Mouse (Mus musculus): Measurements from ENCODE around the gene Epor. TPM values are rescaled to one million over a fixed set of nuclear protein-coding genes. Genes with fewer than 3 reads are reported as not detected.

The Epor gene
- total and polyA plus RNA-seq, 3 experiments, result 192 to 440 TPM; not detected in 1

DNA sequence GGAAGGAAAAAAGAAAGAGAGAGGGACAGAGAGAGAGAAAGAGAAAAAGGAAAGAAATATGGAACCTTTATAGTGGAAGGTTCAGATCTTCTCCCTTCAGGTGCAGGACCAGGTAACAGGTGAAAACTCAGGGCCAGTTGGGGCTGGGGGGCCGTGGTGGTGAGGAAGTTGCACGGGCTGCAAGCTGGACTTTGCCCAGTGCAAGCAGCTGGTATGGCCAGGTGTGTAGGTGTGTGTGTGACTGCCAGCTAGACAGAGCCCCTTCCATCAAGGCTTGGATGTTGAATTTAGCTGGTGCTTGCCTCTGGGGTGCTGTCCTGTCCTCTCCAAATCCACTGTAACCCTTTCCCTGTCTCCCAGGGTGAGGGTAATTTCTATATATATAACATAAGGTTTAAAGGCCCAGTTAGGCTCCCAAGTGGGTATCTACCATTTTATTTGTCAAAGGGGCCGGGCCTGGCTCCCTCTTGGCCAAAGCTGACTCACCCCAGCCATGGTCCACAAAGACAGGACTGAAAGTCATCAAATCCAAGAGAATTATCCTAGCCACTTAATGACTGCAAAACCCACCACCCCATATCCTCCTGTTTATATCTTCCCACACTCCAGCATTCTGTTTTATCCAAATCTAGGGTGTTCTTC, 46.3 kb downstream of the Epor start:
- Histone ChIP-seq H3K4me3 (ENCODE audit: control insufficient read depth in 1 of 2, insufficient read depth in 1 of 2, low read depth in 2 of 2, low read length in 2 of 2) (peak overlapping the region; percentile 65 to 94), H3K79me2 (ENCODE audit: control insufficient read depth, insufficient read depth, low read length, poor library complexity) (peaks cover 3% of the 10 kb centered on the region; the same call in 1 of the 2 replicates), H3K36me3 (ENCODE audit: control insufficient read depth in 1 of 2, insufficient read depth in 2 of 2, low read length in 2 of 2) (peaks cover 0 to 9% of the 10 kb centered on the region in 2 experiments; a peak in 2 of 4 replicates), H3K9ac (ENCODE audit: control insufficient read depth, low read depth, low read length, poor library complexity, severe bottlenecking) (peak overlapping the region; percentile 61), H3K27me3 (ENCODE audit: control insufficient read depth in 1 of 2, insufficient read depth in 2 of 2, low read length in 2 of 2) (no peaks in the 10 kb centered on the region), H3K27ac (ENCODE audit: control insufficient read depth, low read depth, low read length) (no peak overlapping the region), H3K4me1 (ENCODE audit: control insufficient read depth in 1 of 2, insufficient read depth in 2 of 2, low read length in 2 of 2) (peaks cover 7 to 9% of the 10 kb centered on the region in 2 experiments; a peak in 3 of 4 replicates), H3K9me3 (replicated peaks; ENCODE audit: insufficient read depth, low read length) (no peaks in the 10 kb centered on the region)
- no peak for TF ChIP-seq TCF12 (IDR thresholded peaks at IDR 0.05; ENCODE audit: low read depth, low read length)
- no peak for DNase-seq (ENCODE audit: low read depth, low spot score)

DNA sequence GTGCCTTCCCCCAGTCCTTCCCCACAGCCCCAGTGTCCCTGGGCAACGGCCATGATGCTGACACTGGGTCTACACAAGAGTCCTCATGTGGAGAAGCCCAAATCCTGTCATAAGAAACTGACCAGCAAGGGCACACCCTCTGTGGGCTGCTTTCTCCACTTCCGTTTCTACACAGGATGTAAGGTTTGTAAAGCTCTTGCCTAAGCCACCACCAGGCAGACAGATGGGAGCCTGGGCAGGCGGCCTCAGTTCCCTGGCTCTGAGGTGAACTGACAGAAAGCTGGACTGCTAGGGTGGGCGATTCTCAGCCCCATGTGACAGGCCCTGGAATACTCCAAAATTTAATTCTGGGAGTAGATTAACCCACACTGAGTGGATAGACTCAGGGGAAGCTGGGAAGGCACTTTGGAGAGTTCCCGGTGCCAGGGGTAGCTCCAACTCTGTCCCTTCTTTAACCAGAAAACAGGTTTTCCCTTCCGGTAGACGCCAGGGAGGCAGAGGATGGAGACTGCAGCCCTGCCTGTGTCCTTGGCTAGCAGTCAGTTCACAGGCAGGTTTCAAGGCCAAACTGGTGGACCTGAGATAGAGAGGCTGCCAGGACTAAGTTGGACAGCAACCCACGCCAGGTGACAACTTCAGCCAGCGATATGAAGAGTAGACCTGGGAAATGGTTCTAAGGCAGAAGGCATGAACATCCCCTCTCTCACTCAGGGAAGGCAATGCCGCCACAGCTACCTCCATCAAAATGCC, 53.7 kb downstream of the Epor start:
- Histone ChIP-seq H3K9me3 (replicated peaks; ENCODE audit: insufficient read depth, low read length) (no peaks in the 10 kb centered on the region), H3K27me3 (ENCODE audit: control insufficient read depth in 1 of 2, insufficient read depth in 2 of 2, low read length in 2 of 2) (0 out of 4 replicates have a peak, but pooled peaks cover 0 to 1% of the 10 kb centered on the region in 2 experiments), H3K27ac (ENCODE audit: control insufficient read depth, low read depth, low read length) (no peak overlapping the region), H3K4me1 (ENCODE audit: control insufficient read depth in 1 of 2, insufficient read depth in 2 of 2, low read length in 2 of 2) (no peaks in the 10 kb centered on the region), H3K9ac (ENCODE audit: control insufficient read depth, low read depth, low read length, poor library complexity, severe bottlenecking) (no peak overlapping the region), H3K79me2 (ENCODE audit: control insufficient read depth, insufficient read depth, low read length, poor library complexity) (no peaks in the 10 kb centered on the region), H3K36me3 (ENCODE audit: control insufficient read depth in 1 of 2, insufficient read depth in 2 of 2, low read length in 2 of 2) (no peaks in the 10 kb centered on the region), H3K4me3 (ENCODE audit: control insufficient read depth in 1 of 2, insufficient read depth in 1 of 2, low read depth in 2 of 2, low read length in 2 of 2) (no peak overlapping the region)
- no peak for TF ChIP-seq JUND (IDR thresholded peaks at IDR 0.05; ENCODE audit: low read depth, low read length)
- no peak for TF ChIP-seq MYB (IDR thresholded peaks at IDR 0.05; ENCODE audit: low read depth, low read length)
- TF ChIP-seq TAL1 (IDR thresholded peaks at IDR 0.05; ENCODE audit: low read length), result no peak
- no peak for TF ChIP-seq UBTF (IDR thresholded peaks at IDR 0.05; ENCODE audit: borderline replicate concordance, insufficient read depth, low read depth, low read length)
- TF ChIP-seq POLR2AphosphoS5 (IDR thresholded peaks at IDR 0.05; ENCODE audit: borderline replicate concordance, low read depth, low read length), result no peak
- 0 out of 4 replicates have a peak, but pooled peaks of 1 of the 2 experiments have one; percentile 14 for TF ChIP-seq POLR2A (IDR thresholded peaks at IDR 0.05; ENCODE audit: control insufficient read depth in 1 of 2, insufficient read depth in 1 of 2, low read depth in 1 of 2, low read length in 2 of 2, poor library complexity in 1 of 2)
- DNase-seq (ENCODE audit: low read depth, low spot score), result no peak

Other genes starting within 250 kb of the Epor start
- 58.1 and 69.1 TPM in 2 replicates for gene Ldlr, start 240.0 kb downstream of the Epor start, total RNA-seq (2012; rRNA removed)
- gene Ldlr, start 240.0 kb downstream of the Epor start, polyA plus RNA-seq (2012; ENCODE audit: insufficient read depth in 1 of 2, insufficient read length in 2 of 2, low read depth in 1 of 2, low replicate concordance in 2 of 2, missing spikeins in 1 of 2), result 10 to 100 TPM in 1 of 2 experiments, not detected in 1; 90.6 TPM
- 304 and 305 TPM in 2 replicates for gene Spc24, start 203.2 kb downstream of the Epor start, total RNA-seq (2012; rRNA removed)
- 100 to 1,000 TPM in 1 of 2 experiments, not detected in 1; 377 TPM for gene Spc24, start 203.2 kb downstream of the Epor start, polyA plus RNA-seq (2012; ENCODE audit: insufficient read depth in 1 of 2, insufficient read length in 2 of 2, low read depth in 1 of 2, low replicate concordance in 2 of 2, missing spikeins in 1 of 2)
- 5.9 and 7.6 TPM in 2 replicates for gene Kank2, start 164.8 kb downstream of the Epor start, total RNA-seq (2012; rRNA removed)
- 10 to 100 TPM in 1 of 2 experiments, not detected in 1; 16.3 TPM for gene Kank2, start 164.8 kb downstream of the Epor start, polyA plus RNA-seq (2012; ENCODE audit: insufficient read depth in 1 of 2, insufficient read length in 2 of 2, low read depth in 1 of 2, low replicate concordance in 2 of 2, missing spikeins in 1 of 2)
- not detected in 2 replicates for gene Angptl8, start 128.0 kb downstream of the Epor start, total RNA-seq (2012; rRNA removed)
- under 1 TPM in 1 of 2 experiments, not detected in 1; 0.25 TPM for gene Angptl8, start 128.0 kb downstream of the Epor start, polyA plus RNA-seq (2012; ENCODE audit: insufficient read depth in 1 of 2, insufficient read length in 2 of 2, low read depth in 1 of 2, low replicate concordance in 2 of 2, missing spikeins in 1 of 2)
- 3.3 and 5.0 TPM in 2 replicates for gene Dock6, start 110.9 kb downstream of the Epor start, total RNA-seq (2012; rRNA removed)
- gene Dock6, start 110.9 kb downstream of the Epor start, polyA plus RNA-seq (2012; ENCODE audit: insufficient read depth in 1 of 2, insufficient read length in 2 of 2, low read depth in 1 of 2, low replicate concordance in 2 of 2, missing spikeins in 1 of 2), result 10 to 100 TPM in 1 of 2 experiments, not detected in 1; 21.3 TPM
- gene Rab3d, start 45.3 kb downstream of the Epor start, total RNA-seq (2012; rRNA removed), result 19.0 and 22.9 TPM in 2 replicates
- 10 to 100 TPM in 1 of 2 experiments, not detected in 1; 44.2 TPM for gene Rab3d, start 45.3 kb downstream of the Epor start, polyA plus RNA-seq (2012; ENCODE audit: insufficient read depth in 1 of 2, insufficient read length in 2 of 2, low read depth in 1 of 2, low replicate concordance in 2 of 2, missing spikeins in 1 of 2)
- 1.0 and 1.4 TPM in 2 replicates for gene Ccdc159, start 36.0 kb downstream of the Epor start, total RNA-seq (2012; rRNA removed)
- 1 to 10 TPM in 1 of 2 experiments, not detected in 1; 6.4 TPM for gene Ccdc159, start 36.0 kb downstream of the Epor start, polyA plus RNA-seq (2012; ENCODE audit: insufficient read depth in 1 of 2, insufficient read length in 2 of 2, low read depth in 1 of 2, low replicate concordance in 2 of 2, missing spikeins in 1 of 2)
- gene Tmem205, start 36.0 kb downstream of the Epor start, total RNA-seq (2012; rRNA removed), result 118 and 128 TPM in 2 replicates
- gene Tmem205, start 36.0 kb downstream of the Epor start, polyA plus RNA-seq (2012; ENCODE audit: insufficient read depth in 1 of 2, insufficient read length in 2 of 2, low read depth in 1 of 2, low replicate concordance in 2 of 2, missing spikeins in 1 of 2), result 100 to 1,000 TPM in 1 of 2 experiments, not detected in 1; 114 TPM
- 1.3 and 1.4 TPM in 2 replicates for gene Plppr2, start 26.5 kb downstream of the Epor start, total RNA-seq (2012; rRNA removed)
- 10 to 100 TPM in 1 of 2 experiments, not detected in 1; 13.9 TPM for gene Plppr2, start 26.5 kb downstream of the Epor start, polyA plus RNA-seq (2012; ENCODE audit: insufficient read depth in 1 of 2, insufficient read length in 2 of 2, low read depth in 1 of 2, low replicate concordance in 2 of 2, missing spikeins in 1 of 2)
- gene Swsap1, start 7.8 kb downstream of the Epor start, total RNA-seq (2012; rRNA removed), result 12.7 and 17.2 TPM in 2 replicates
- 10 to 100 TPM in 1 of 2 experiments, not detected in 1; 19.3 TPM for gene Swsap1, start 7.8 kb downstream of the Epor start, polyA plus RNA-seq (2012; ENCODE audit: insufficient read depth in 1 of 2, insufficient read length in 2 of 2, low read depth in 1 of 2, low replicate concordance in 2 of 2, missing spikeins in 1 of 2)
- gene Rgl3, start 25.9 kb upstream of the Epor start, total RNA-seq (2012; rRNA removed), result not detected in 2 replicates
- gene Rgl3, start 25.9 kb upstream of the Epor start, polyA plus RNA-seq (2012; ENCODE audit: insufficient read depth in 1 of 2, insufficient read length in 2 of 2, low read depth in 1 of 2, low replicate concordance in 2 of 2, missing spikeins in 1 of 2), result not detected
- gene Ccdc151, start 39.1 kb upstream of the Epor start, total RNA-seq (2012; rRNA removed), result 0.19 TPM in 1 of 2 replicates, not detected in the other
- gene Ccdc151, start 39.1 kb upstream of the Epor start, polyA plus RNA-seq (2012; ENCODE audit: insufficient read depth in 1 of 2, insufficient read length in 2 of 2, low read depth in 1 of 2, low replicate concordance in 2 of 2, missing spikeins in 1 of 2), result under 1 TPM in 1 of 2 experiments, not detected in 1; 0.99 TPM
- 330 and 356 TPM in 2 replicates for gene Prkcsh, start 39.3 kb upstream of the Epor start, total RNA-seq (2012; rRNA removed)
- gene Prkcsh, start 39.3 kb upstream of the Epor start, polyA plus RNA-seq (2012; ENCODE audit: insufficient read depth in 1 of 2, insufficient read length in 2 of 2, low read depth in 1 of 2, low replicate concordance in 2 of 2, missing spikeins in 1 of 2), result 100 to 1,000 TPM; 183 to 577 TPM
- 0.15 and 0.20 TPM in 2 replicates for gene Elavl3, start 88.5 kb upstream of the Epor start, total RNA-seq (2012; rRNA removed)
- 1 to 10 TPM in 1 of 2 experiments, not detected in 1; 1.1 TPM for gene Elavl3, start 88.5 kb upstream of the Epor start, polyA plus RNA-seq (2012; ENCODE audit: insufficient read depth in 1 of 2, insufficient read length in 2 of 2, low read depth in 1 of 2, low replicate concordance in 2 of 2, missing spikeins in 1 of 2)
- gene Gm49318, start 107.8 kb upstream of the Epor start, total RNA-seq (2012; rRNA removed), result not detected in 2 replicates
- gene Gm49318, start 107.8 kb upstream of the Epor start, polyA plus RNA-seq (2012; ENCODE audit: insufficient read depth in 1 of 2, insufficient read length in 2 of 2, low read depth in 1 of 2, low replicate concordance in 2 of 2, missing spikeins in 1 of 2), result not detected
- 16.7 and 19.2 TPM in 2 replicates for gene Zfp653, start 107.9 kb upstream of the Epor start, total RNA-seq (2012; rRNA removed)
- 10 to 100 TPM in 1 of 2 experiments, not detected in 1; 40.4 TPM for gene Zfp653, start 107.9 kb upstream of the Epor start, polyA plus RNA-seq (2012; ENCODE audit: insufficient read depth in 1 of 2, insufficient read length in 2 of 2, low read depth in 1 of 2, low replicate concordance in 2 of 2, missing spikeins in 1 of 2)
- 167 and 183 TPM in 2 replicates for gene Ecsit, start 121.9 kb upstream of the Epor start, total RNA-seq (2012; rRNA removed)
- 100 to 1,000 TPM in 1 of 2 experiments, 10 to 100 TPM in 1; 87.6 to 211 TPM for gene Ecsit, start 121.9 kb upstream of the Epor start, polyA plus RNA-seq (2012; ENCODE audit: insufficient read depth in 1 of 2, insufficient read length in 2 of 2, low read depth in 1 of 2, low replicate concordance in 2 of 2, missing spikeins in 1 of 2)
- gene Cnn1, start 135.7 kb upstream of the Epor start, total RNA-seq (2012; rRNA removed), result 0.10 and 0.19 TPM in 2 replicates
- gene Cnn1, start 135.7 kb upstream of the Epor start, polyA plus RNA-seq (2012; ENCODE audit: insufficient read depth in 1 of 2, insufficient read length in 2 of 2, low read depth in 1 of 2, low replicate concordance in 2 of 2, missing spikeins in 1 of 2), result under 1 TPM in 1 of 2 experiments, not detected in 1; 0.06 TPM
- gene Elof1, start 153.7 kb upstream of the Epor start, total RNA-seq (2012; rRNA removed), result 390 and 421 TPM in 2 replicates
- gene Elof1, start 153.7 kb upstream of the Epor start, polyA plus RNA-seq (2012; ENCODE audit: insufficient read depth in 1 of 2, insufficient read length in 2 of 2, low read depth in 1 of 2, low replicate concordance in 2 of 2, missing spikeins in 1 of 2), result 100 to 1,000 TPM in 1 of 2 experiments, not detected in 1; 505 TPM
- gene Acp5, start 172.2 kb upstream of the Epor start, total RNA-seq (2012; rRNA removed), result 5.8 and 15.6 TPM in 2 replicates
- 10 to 100 TPM in 1 of 2 experiments, not detected in 1; 17.4 TPM for gene Acp5, start 172.2 kb upstream of the Epor start, polyA plus RNA-seq (2012; ENCODE audit: insufficient read depth in 1 of 2, insufficient read length in 2 of 2, low read depth in 1 of 2, low replicate concordance in 2 of 2, missing spikeins in 1 of 2)
- 80.2 and 103 TPM in 2 replicates for gene Pigyl, start 193.3 kb upstream of the Epor start, total RNA-seq (2012; rRNA removed)
- 100 to 1,000 TPM in 1 of 2 experiments, not detected in 1; 146 TPM for gene Pigyl, start 193.3 kb upstream of the Epor start, polyA plus RNA-seq (2012; ENCODE audit: insufficient read depth in 1 of 2, insufficient read length in 2 of 2, low read depth in 1 of 2, low replicate concordance in 2 of 2, missing spikeins in 1 of 2)
- gene Zfp872, start 224.6 kb upstream of the Epor start, total RNA-seq (2012; rRNA removed), result not detected in 2 replicates
- not detected for gene Zfp872, start 224.6 kb upstream of the Epor start, polyA plus RNA-seq (2012; ENCODE audit: insufficient read depth in 1 of 2, insufficient read length in 2 of 2, low read depth in 1 of 2, low replicate concordance in 2 of 2, missing spikeins in 1 of 2)